Mouse (Mus musculus): ENCODE measurements at regions not wholly inside any gene's neighbourhood (a gene's known extent, or its start where the extent isn't known, plus 50 kb on each side); places are given as distances from the start of the nearest gene placed in this dataset.

DNA sequence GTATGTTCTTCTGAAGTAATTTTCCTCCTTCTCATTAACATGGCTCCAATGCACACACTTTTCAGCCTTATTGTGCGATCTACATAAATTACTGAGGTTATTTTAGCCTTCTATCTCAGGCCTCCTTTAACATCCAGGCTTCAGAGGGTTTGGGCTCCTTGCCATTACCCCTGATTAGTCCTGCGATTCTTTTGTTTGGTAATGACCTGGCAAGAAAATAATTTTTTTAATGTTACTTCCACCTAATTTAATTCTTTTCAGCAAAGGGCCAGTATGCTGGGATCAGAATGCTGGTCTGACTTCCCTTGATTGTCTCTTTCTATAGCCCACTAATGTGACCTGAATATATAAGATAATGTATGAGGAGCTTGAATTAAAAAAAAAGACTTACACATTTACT, 739.4 kb downstream of the Tbl1xr1 start:
- H3K4me2 ChIP-seq (ENCODE audit: low read length): no peak overlapping the region
- H3K36me3 ChIP-seq (ENCODE audit: control insufficient read depth, insufficient read depth, low read length): no peaks in the 10 kb centered on the region
- no peaks in the 10 kb centered on the region for H3K9me3 ChIP-seq (replicated peaks; ENCODE audit: control insufficient read depth, low read length, poor library complexity, severe bottlenecking)
- H3K9ac ChIP-seq (ENCODE audit: low read depth, low read length): no peak overlapping the region
- 62% methylated on average over 2 of the region's 2 CpGs for WGBS
- no peak for ATAC-seq
- no peak overlapping the region for H3K4me3 ChIP-seq (ENCODE audit: low read depth, low read length)
- no peaks in the 10 kb centered on the region for H3K27me3 ChIP-seq (ENCODE audit: control insufficient read depth, insufficient read depth, low read depth, low read length)
- H3K4me1 ChIP-seq (ENCODE audit: control insufficient read depth, insufficient read depth, low read length): no peaks in the 10 kb centered on the region
- no peak overlapping the region for H3K27ac ChIP-seq (ENCODE audit: low read length)

DNA sequence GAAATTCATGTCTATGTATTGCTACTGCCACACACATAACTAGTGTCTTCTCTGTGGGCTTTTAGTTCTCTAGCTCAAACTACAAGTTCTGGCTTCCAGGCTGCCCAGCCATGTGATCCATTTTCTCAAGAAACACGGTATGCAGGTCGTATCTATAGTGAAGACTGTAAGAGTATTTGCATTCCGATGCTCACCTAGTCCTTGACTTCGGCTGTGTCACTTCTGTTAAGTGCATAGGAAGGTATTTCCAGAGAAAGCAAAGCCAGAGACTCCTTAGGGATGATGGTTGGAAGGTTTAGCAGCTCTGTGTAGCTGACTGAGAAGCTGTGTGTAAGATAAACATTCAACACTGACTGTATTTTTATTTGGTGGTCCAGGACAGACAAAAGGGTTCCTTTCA, 750.0 kb downstream of the Tbl1xr1 start:
- Histone ChIP-seq H3K4me2 (ENCODE audit: low read length) (no peak overlapping the region), H3K9ac (ENCODE audit: low read depth, low read length) (no peak overlapping the region), H3K27me3 (ENCODE audit: control insufficient read depth, insufficient read depth, low read depth, low read length) (no peaks in the 10 kb centered on the region), H3K9me3 (replicated peaks; ENCODE audit: control insufficient read depth, low read length, poor library complexity, severe bottlenecking) (no peaks in the 10 kb centered on the region), H3K4me3 (ENCODE audit: low read depth, low read length) (no peak overlapping the region), H3K27ac (ENCODE audit: low read length) (no peak overlapping the region), H3K4me1 (ENCODE audit: control insufficient read depth, insufficient read depth, low read length) (no peaks in the 10 kb centered on the region), H3K36me3 (ENCODE audit: control insufficient read depth, insufficient read depth, low read length) (no peaks in the 10 kb centered on the region)
- ATAC-seq: no peak
- whole genome bisulfite sequencing: 78% methylated on average over 4 of the region's 4 CpGs

DNA sequence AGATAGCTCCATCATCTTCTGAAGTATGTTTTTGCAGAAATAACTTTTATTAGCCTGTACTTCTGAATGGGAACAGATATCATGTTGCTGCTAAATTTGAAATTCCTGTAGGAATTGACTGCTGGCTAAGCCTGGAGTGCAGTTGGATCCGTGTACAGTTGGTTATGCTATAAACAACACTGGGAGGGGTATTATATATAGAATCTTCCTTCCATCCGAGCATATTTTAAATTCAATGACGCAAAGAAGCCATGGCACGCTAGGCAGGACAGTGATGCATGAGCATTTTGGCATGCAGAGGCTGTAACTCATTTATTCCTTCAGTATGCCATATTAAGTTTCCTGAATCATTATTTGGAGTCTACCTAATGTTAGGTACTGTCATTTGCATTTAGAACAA, 762.5 kb downstream of the Tbl1xr1 start:
- no peaks in the 10 kb centered on the region for H3K27me3 ChIP-seq (ENCODE audit: control insufficient read depth, insufficient read depth, low read depth, low read length)
- no peak for ATAC-seq
- no peak overlapping the region for H3K4me3 ChIP-seq (ENCODE audit: low read depth, low read length)
- H3K4me2 ChIP-seq (ENCODE audit: low read length): no peak overlapping the region
- H3K9ac ChIP-seq (ENCODE audit: low read depth, low read length): no peak overlapping the region
- no peak overlapping the region for H3K27ac ChIP-seq (ENCODE audit: low read length)
- H3K9me3 ChIP-seq (replicated peaks; ENCODE audit: control insufficient read depth, low read length, poor library complexity, severe bottlenecking): no peaks in the 10 kb centered on the region; the same call in 1 of the 2 replicates
- H3K36me3 ChIP-seq (ENCODE audit: control insufficient read depth, insufficient read depth, low read length): no peaks in the 10 kb centered on the region
- H3K4me1 ChIP-seq (ENCODE audit: control insufficient read depth, insufficient read depth, low read length): no peaks in the 10 kb centered on the region
- WGBS: 85% methylated on average over 4 of the region's 4 CpGs

DNA sequence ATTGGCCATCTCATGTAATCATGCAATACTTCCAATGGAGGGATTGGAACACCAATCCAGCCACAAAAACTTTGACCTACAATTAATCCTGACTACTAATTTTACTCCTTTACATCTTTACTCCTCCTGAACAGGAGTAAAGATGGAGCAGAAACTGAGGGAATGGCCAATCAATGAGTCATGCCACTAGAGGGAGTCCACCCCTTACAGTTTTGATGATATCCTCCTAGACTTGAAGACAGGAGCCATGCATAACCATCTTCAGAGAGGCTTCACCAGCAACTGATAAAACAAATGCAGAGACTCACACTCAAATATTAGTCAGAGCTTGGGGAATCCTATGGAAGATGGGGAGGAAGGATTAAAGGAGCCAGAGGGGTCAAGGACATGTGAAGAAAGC, 774.0 kb downstream of the Tbl1xr1 start:
- no peak for ATAC-seq
- H3K4me1 ChIP-seq (ENCODE audit: control insufficient read depth, insufficient read depth, low read length): no peaks in the 10 kb centered on the region

DNA sequence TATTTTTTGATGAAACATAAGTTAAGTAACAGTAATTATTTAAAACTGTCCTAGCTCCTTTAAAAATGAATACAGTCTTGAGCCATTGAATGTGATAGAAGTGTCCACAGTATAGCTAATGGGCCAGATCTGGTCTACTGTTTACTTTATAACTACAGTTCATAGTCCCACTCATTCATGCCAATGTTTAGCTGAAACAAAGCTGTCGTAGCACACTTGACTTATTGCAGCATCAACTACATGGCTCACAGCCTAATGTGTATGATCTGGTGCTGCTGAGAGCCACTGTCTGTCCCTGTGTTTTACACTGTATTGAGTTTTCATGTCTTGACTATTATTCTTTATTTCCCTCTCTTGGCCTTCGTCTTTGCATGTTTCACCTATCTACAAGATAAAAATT, 787.1 kb downstream of the Tbl1xr1 start:
- H3K4me1 ChIP-seq (ENCODE audit: control insufficient read depth, insufficient read depth, low read length): no peaks in the 10 kb centered on the region
- H3K9ac ChIP-seq (ENCODE audit: low read depth, low read length): no peak overlapping the region
- H3K27ac ChIP-seq (ENCODE audit: low read length): no peak overlapping the region
- 92% methylated on average over 2 of the region's 2 CpGs for WGBS
- no peaks in the 10 kb centered on the region for H3K9me3 ChIP-seq (replicated peaks; ENCODE audit: control insufficient read depth, low read length, poor library complexity, severe bottlenecking)
- no peak overlapping the region for H3K4me3 ChIP-seq (ENCODE audit: low read depth, low read length)
- H3K4me2 ChIP-seq (ENCODE audit: low read length): no peak overlapping the region
- H3K36me3 ChIP-seq (ENCODE audit: control insufficient read depth, insufficient read depth, low read length): no peaks in the 10 kb centered on the region
- no peaks in the 10 kb centered on the region for H3K27me3 ChIP-seq (ENCODE audit: control insufficient read depth, insufficient read depth, low read depth, low read length)
- no peak for ATAC-seq

More for the DNA sequence above, 774.0 kb downstream of the Tbl1xr1 start:
- H3K36me3 ChIP-seq (ENCODE audit: control insufficient read depth, insufficient read depth, low read length): no peaks in the 10 kb centered on the region
- no peak overlapping the region for H3K27ac ChIP-seq (ENCODE audit: low read length)
- no peaks in the 10 kb centered on the region for H3K27me3 ChIP-seq (ENCODE audit: control insufficient read depth, insufficient read depth, low read depth, low read length)
- H3K9ac ChIP-seq (ENCODE audit: low read depth, low read length): no peak overlapping the region
- H3K4me3 ChIP-seq (ENCODE audit: low read depth, low read length): no peak overlapping the region
- no peak overlapping the region for H3K4me2 ChIP-seq (ENCODE audit: low read length)
- H3K9me3 ChIP-seq (replicated peaks; ENCODE audit: control insufficient read depth, low read length, poor library complexity, severe bottlenecking): no peaks in the 10 kb centered on the region

DNA sequence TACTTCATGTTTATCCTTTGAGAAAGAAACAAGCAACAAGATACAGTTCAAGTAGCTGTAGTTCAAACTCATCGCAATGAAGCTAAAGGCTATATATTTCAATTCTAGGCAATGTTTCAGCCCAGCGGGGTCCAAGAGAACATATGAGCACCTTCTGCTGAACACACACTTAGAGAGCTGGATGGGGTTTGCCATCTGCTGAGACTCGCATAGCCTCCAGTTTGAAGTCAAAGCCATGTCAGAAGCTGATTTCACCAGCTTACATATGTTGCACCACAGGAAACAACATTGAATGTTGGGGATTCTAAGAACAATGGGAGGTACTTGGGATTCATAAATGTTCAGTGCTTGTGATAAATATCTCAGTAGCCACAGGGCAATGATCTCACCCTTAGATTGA, 801.4 kb downstream of the Tbl1xr1 start:
- Histone ChIP-seq H3K27ac (ENCODE audit: low read length) (no peak overlapping the region), H3K27me3 (ENCODE audit: control insufficient read depth, insufficient read depth, low read depth, low read length) (no peaks in the 10 kb centered on the region), H3K9me3 (replicated peaks; ENCODE audit: control insufficient read depth, low read length, poor library complexity, severe bottlenecking) (no peaks in the 10 kb centered on the region), H3K9ac (ENCODE audit: low read depth, low read length) (no peak overlapping the region), H3K4me2 (ENCODE audit: low read length) (no peak overlapping the region), H3K36me3 (ENCODE audit: control insufficient read depth, insufficient read depth, low read length) (no peaks in the 10 kb centered on the region), H3K4me3 (ENCODE audit: low read depth, low read length) (no peak overlapping the region), H3K4me1 (ENCODE audit: control insufficient read depth, insufficient read depth, low read length) (no peaks in the 10 kb centered on the region)
- no peak for ATAC-seq
- WGBS: 87% methylated on average over 3 of the region's 3 CpGs

DNA sequence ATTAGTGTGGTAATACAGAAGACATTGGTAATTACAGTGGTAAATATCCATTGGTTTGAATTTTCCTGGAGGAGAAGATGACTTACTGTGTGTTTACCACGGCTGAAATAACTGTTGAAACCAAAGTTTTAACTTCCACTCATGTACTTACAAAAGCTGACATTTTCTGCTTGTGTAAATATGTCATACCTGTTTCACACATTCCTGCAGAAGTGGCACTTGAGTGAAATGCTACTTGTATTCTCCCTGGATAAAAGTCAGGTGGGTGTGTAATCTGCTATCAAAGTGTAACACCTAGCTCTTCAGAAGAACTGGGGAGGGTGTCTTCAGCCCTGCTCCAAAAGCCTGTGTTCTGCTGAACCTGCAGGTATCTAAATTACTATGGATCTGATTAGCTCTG, 816.3 kb downstream of the Tbl1xr1 start:
- Histone ChIP-seq H3K27ac (ENCODE audit: low read length) (no peak overlapping the region), H3K36me3 (ENCODE audit: control insufficient read depth, insufficient read depth, low read length) (no peaks in the 10 kb centered on the region), H3K4me3 (ENCODE audit: low read depth, low read length) (no peak overlapping the region), H3K4me1 (ENCODE audit: control insufficient read depth, insufficient read depth, low read length) (no peaks in the 10 kb centered on the region), H3K9me3 (replicated peaks; ENCODE audit: control insufficient read depth, low read length, poor library complexity, severe bottlenecking) (no peaks in the 10 kb centered on the region), H3K27me3 (ENCODE audit: control insufficient read depth, insufficient read depth, low read depth, low read length) (no peaks in the 10 kb centered on the region), H3K4me2 (ENCODE audit: low read length) (no peak overlapping the region), H3K9ac (ENCODE audit: low read depth, low read length) (no peak overlapping the region)
- 54% methylated on average over 1 of the region's 1 CpGs for WGBS
- ATAC-seq: no peak

DNA sequence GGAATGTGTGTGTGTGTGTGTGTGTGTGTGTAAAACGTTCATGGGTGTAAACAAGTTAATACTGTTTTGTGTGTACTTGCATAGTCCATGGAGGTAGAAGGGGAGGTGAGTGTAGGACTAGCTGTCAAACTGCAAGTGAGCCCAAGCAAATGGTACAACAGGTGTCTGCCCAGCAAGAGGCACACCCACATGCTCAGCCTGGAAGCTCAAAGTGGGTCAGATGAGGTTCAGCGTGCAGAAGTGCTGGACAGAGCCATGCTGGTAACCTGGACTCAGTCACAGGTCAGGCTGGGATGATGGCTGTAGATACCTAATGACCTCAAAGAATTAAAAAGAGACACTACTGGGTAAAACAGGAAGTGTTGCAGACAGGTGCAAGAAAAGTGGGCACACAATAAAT, 821.2 kb downstream of the Tbl1xr1 start:
- H3K4me1 ChIP-seq (ENCODE audit: control insufficient read depth, insufficient read depth, low read length): no peaks in the 10 kb centered on the region
- H3K4me3 ChIP-seq (ENCODE audit: low read depth, low read length): no peak overlapping the region
- H3K9ac ChIP-seq (ENCODE audit: low read depth, low read length): no peak overlapping the region
- H3K4me2 ChIP-seq (ENCODE audit: low read length): no peak overlapping the region
- 72% methylated on average over 2 of the region's 2 CpGs for WGBS
- no peak overlapping the region for H3K27ac ChIP-seq (ENCODE audit: low read length)
- no peaks in the 10 kb centered on the region for H3K36me3 ChIP-seq (ENCODE audit: control insufficient read depth, insufficient read depth, low read length)
- H3K27me3 ChIP-seq (ENCODE audit: control insufficient read depth, insufficient read depth, low read depth, low read length): no peaks in the 10 kb centered on the region
- H3K9me3 ChIP-seq (replicated peaks; ENCODE audit: control insufficient read depth, low read length, poor library complexity, severe bottlenecking): no peaks in the 10 kb centered on the region
- no peak for ATAC-seq

DNA sequence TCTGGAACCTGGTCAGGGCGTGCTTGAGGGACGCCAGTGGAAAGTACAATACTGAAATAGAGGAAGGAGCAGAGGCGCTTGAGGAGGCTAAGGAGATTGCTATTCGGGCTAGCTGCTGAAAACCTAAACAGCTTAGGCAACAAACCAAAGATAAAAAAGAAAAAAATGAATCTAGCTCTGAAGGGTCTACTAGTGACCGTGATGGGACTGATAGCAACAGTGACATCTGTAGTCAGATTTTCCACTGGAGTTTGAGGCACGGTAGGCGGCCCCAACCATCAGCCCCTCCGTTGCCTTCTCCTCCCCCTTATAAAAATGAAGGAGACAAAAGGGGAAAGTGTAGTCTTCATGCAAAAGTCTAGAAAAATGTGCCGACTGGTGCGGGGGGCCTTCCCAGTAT, 824.5 kb downstream of the Tbl1xr1 start:
- Histone ChIP-seq H3K27ac (ENCODE audit: low read length) (no peak overlapping the region), H3K27me3 (ENCODE audit: control insufficient read depth, insufficient read depth, low read depth, low read length) (no peaks in the 10 kb centered on the region), H3K4me2 (ENCODE audit: low read length) (no peak overlapping the region), H3K4me1 (ENCODE audit: control insufficient read depth, insufficient read depth, low read length) (no peaks in the 10 kb centered on the region), H3K4me3 (ENCODE audit: low read depth, low read length) (no peak overlapping the region), H3K9me3 (replicated peaks; ENCODE audit: control insufficient read depth, low read length, poor library complexity, severe bottlenecking) (no peaks in the 10 kb centered on the region), H3K9ac (ENCODE audit: low read depth, low read length) (no peak overlapping the region), H3K36me3 (ENCODE audit: control insufficient read depth, insufficient read depth, low read length) (no peaks in the 10 kb centered on the region)
- ATAC-seq: no peak
- WGBS: 92% methylated on average over 10 of the region's 10 CpGs

DNA sequence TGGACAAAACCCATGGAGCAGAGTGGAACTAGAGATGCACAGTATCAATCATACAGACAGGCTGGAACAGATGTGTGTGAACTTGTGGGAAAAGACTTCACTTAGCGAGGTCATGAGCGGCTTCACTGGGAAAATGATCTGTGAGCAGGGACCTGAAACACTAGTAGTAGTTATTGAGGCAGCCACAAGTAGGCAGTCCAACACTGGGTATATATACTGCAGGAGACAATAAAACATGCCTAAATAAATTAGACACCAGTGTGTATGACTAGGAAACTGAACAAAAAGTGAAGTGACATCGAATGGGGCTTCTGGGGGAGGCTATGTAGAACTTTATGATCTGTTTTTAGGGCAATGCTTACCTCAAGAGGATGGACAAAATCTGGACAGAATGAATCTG, 852.5 kb downstream of the Tbl1xr1 start:
- Histone ChIP-seq H3K27ac (ENCODE audit: low read length) (no peak overlapping the region), H3K4me2 (ENCODE audit: low read length) (no peak overlapping the region), H3K9me3 (replicated peaks; ENCODE audit: control insufficient read depth, low read length, poor library complexity, severe bottlenecking) (no peaks in the 10 kb centered on the region), H3K4me1 (ENCODE audit: control insufficient read depth, insufficient read depth, low read length) (no peaks in the 10 kb centered on the region), H3K4me3 (ENCODE audit: low read depth, low read length) (no peak overlapping the region), H3K9ac (ENCODE audit: low read depth, low read length) (no peak overlapping the region), H3K27me3 (ENCODE audit: control insufficient read depth, insufficient read depth, low read depth, low read length) (no peaks in the 10 kb centered on the region), H3K36me3 (ENCODE audit: control insufficient read depth, insufficient read depth, low read length) (no peaks in the 10 kb centered on the region)
- WGBS: 90% methylated on average over 3 of the region's 3 CpGs
- no peak for ATAC-seq

Data from midbrain, embryonic 16.5 days (tissue).